Mouse (Mus musculus): ENCODE results near the gene Krtap24-1.

Krtap24-1 gene

GRCm38 (mm10) chr16:88611922-88612321, at the start of gene Krtap24-1:
Gene Krtap24-1 (minus strand): TSS chr16:88612279.
- DNase-seq (ENCODE audit: low spot score in 2 of 2) = no peak

GRCm38 (mm10) chr16:88657426-88657825, 45.3 kb upstream of the Krtap24-1 start:
- no peak for DNase-seq (ENCODE audit: low spot score in 2 of 2)

GRCm38 (mm10) chr16:88651952-88652351, 39.9 kb upstream of the Krtap24-1 start:
- no peak for DNase-seq (ENCODE audit: low spot score in 2 of 2)

GRCm38 (mm10) chr16:88651082-88651481, 39.0 kb upstream of the Krtap24-1 start:
- DNase-seq (ENCODE audit: low spot score in 2 of 2) = no peak

- DNase-seq (ENCODE audit: low spot score in 2 of 2) = no peak
Observed at GRCm38 (mm10) chr16:88647358-88647846, 35.3 kb upstream of the Krtap24-1 start, which contains the start of gene Krtap26-1. Gene Krtap26-1 (minus strand): TSS chr16:88647796.

- no peak for DNase-seq (ENCODE audit: low spot score in 2 of 2)
Observed at GRCm38 (mm10) chr16:88646366-88647111, 34.5 kb upstream of the Krtap24-1 start.

GRCm38 (mm10) chr16:88640053-88640452, 28.0 kb upstream of the Krtap24-1 start:
- DNase-seq (ENCODE audit: low spot score in 2 of 2) = no peak

- no peak for DNase-seq (ENCODE audit: low spot score in 2 of 2)
Observed at GRCm38 (mm10) chr16:88635142-88635541, 23.1 kb upstream of the Krtap24-1 start.

- DNase-seq (ENCODE audit: low spot score in 2 of 2) = no peak
Observed at GRCm38 (mm10) chr16:88631474-88631873, 19.4 kb upstream of the Krtap24-1 start.

- no peak for DNase-seq (ENCODE audit: low spot score in 2 of 2)
Observed at GRCm38 (mm10) chr16:88627566-88627965, 15.5 kb upstream of the Krtap24-1 start, which contains the start of gene 2310079G19Rik. Gene 2310079G19Rik (minus strand): TSS chr16:88627666.

- DNase-seq (ENCODE audit: low spot score in 2 of 2) = no peak
Observed at GRCm38 (mm10) chr16:88612712-88613111, 633 bp upstream of the Krtap24-1 start.

- DNase-seq (ENCODE audit: low spot score in 2 of 2) = no peak
Observed at GRCm38 (mm10) chr16:88604570-88604969, 7.5 kb downstream of the Krtap24-1 start.

- DNase-seq (ENCODE audit: low spot score in 2 of 2) = no peak
Observed at GRCm38 (mm10) chr16:88602464-88602863, 9.6 kb downstream of the Krtap24-1 start.

- no peak for DNase-seq (ENCODE audit: low spot score in 2 of 2)
Observed at GRCm38 (mm10) chr16:88600303-88600702, 11.8 kb downstream of the Krtap24-1 start.

GRCm38 (mm10) chr16:88599504-88600237, 12.4 kb downstream of the Krtap24-1 start:
- DNase-seq (ENCODE audit: low spot score in 2 of 2) = no peak

GRCm38 (mm10) chr16:88592758-88593157, 19.3 kb downstream of the Krtap24-1 start:
- DNase-seq (ENCODE audit: low spot score in 2 of 2) = no peak

- no peak for DNase-seq (ENCODE audit: low spot score in 2 of 2)
Observed at GRCm38 (mm10) chr16:88583338-88583737, 28.7 kb downstream of the Krtap24-1 start.

GRCm38 (mm10) chr16:88575885-88576679, 36.0 kb downstream of the Krtap24-1 start:
- DNase-seq (ENCODE audit: low spot score in 2 of 2) = no peak

GRCm38 (mm10) chr16:88572904-88573404, 39.1 kb downstream of the Krtap24-1 start:
- no peak for DNase-seq (ENCODE audit: low spot score in 2 of 2)

GRCm38 (mm10) chr16:88570136-88570535, 41.9 kb downstream of the Krtap24-1 start:
- no peak for DNase-seq (ENCODE audit: low spot score in 2 of 2)

GRCm38 (mm10) chr16:88569732-88570131, 42.3 kb downstream of the Krtap24-1 start:
- DNase-seq (ENCODE audit: low spot score in 2 of 2) = no peak

GRCm38 (mm10) chr16:88569096-88569495, 43.0 kb downstream of the Krtap24-1 start:
- DNase-seq (ENCODE audit: low spot score in 2 of 2) = no peak
